Mouse (Mus musculus) cortical plate, adult 2 months (tissue): ENCODE measurements around the gene Slc25a45.

ENCODE experiments used
- CTCF ChIP-seq: fragments of 200-500 bp; IDR thresholded peaks from 2 replicates; pipeline ENCODE4 v1.5.1; 2011; ENCODE audit warnings: mild to moderate bottlenecking, control low read depth, low read length; ENCODE audit not compliant: insufficient read depth; ENCODE audit errors: extremely low read depth
- POLR2A ChIP-seq: fragments of 200-500 bp; IDR thresholded peaks from 2 replicates; pipeline ENCODE4 v1.6.1; 2011; ENCODE audit warnings: mild to moderate bottlenecking, low read length, control low read depth; ENCODE audit not compliant: insufficient read depth; ENCODE audit errors: extremely low read depth

GRCm38 (mm10) chr19:5828905-5829304, 48.7 kb upstream of the Slc25a45 start:
- no peak for TF ChIP-seq CTCF
- TF ChIP-seq POLR2A, result no peak
